Mouse (Mus musculus) forebrain, embryonic 10.5 days (tissue): ENCODE results near the gene Slu7. TPM values are rescaled to one million over a fixed set of nuclear protein-coding genes. Genes with fewer than 3 reads are reported as not detected.

Experiments used
- DNase-seq: peaks from one replicate; pipeline ENCODE4 v3.0.0-alpha.2; 2017; ENCODE audit warnings: low spot score; ENCODE audit errors: extremely low spot score
- H3K27ac ChIP-seq: fragments of 300-500 bp; sonication (generic); 2 replicates; pipeline ENCODE4 v1.5.1; 2016; ENCODE audit warnings: mild to moderate bottlenecking
- H3K27me3 ChIP-seq: fragments of 300-500 bp; sonication (generic); 2 replicates; pipeline ENCODE4 v1.6.1; 2016; ENCODE audit warnings: mild to moderate bottlenecking; ENCODE audit not compliant: poor library complexity, severe bottlenecking
- H3K36me3 ChIP-seq: fragments of 300-500 bp; sonication (generic); replicated peaks from 2 replicates; pipeline ENCODE4 v1.6.1; 2016; ENCODE audit warnings: mild to moderate bottlenecking, moderate library complexity
- H3K4me1 ChIP-seq: fragments of 300-500 bp; sonication (generic); 2 replicates; pipeline ENCODE4 v1.6.1; 2016
- H3K4me3 ChIP-seq: fragments of 300-500 bp; sonication (generic); 2 replicates; pipeline ENCODE4 v1.5.1; 2016; ENCODE audit warnings: mild to moderate bottlenecking, moderate library complexity
- H3K9me3 ChIP-seq: fragments of 300-500 bp; sonication (generic); 2 replicates; pipeline ENCODE4 v1.6.1; 2016; ENCODE audit warnings: mild to moderate bottlenecking, moderate library complexity
- WGBS: fragments of 180-500 bp; shearing (Covaris S2); methylation state at CpG from one replicate; pipeline ENCODE4 v1.1.7; 2016; 5-methylcytosine and 5-hydroxymethylcytosine counted together
- polyA plus RNA-seq: library from polyadenylated mRNA; unstranded; fragments of >200 nt; fragmentation: Nextera tagmentation; extraction: Ambion mirVana; gene quantifications from 2 replicates; pipeline ENCODE4 v1.2.1, GENCODE M21; 2016

Slu7 gene
- polyA plus RNA-seq, 1 experiment from 2014 or later, result 53.7 TPM

- no peaks in the 10 kb centered on the region for H3K36me3 ChIP-seq
- no peak overlapping the region for H3K27ac ChIP-seq
- peaks cover 7% of the 10 kb centered on the region; the same call in 1 of the 2 replicates for H3K4me1 ChIP-seq
- no peak overlapping the region for H3K4me3 ChIP-seq
- H3K9me3 ChIP-seq, result no peaks in the 10 kb centered on the region; the same call in 1 of the 2 replicates
- DNase-seq, result no peak
- no peaks in the 10 kb centered on the region for H3K27me3 ChIP-seq
- WGBS, result 45% methylated on average over 4 of the region's 4 CpGs
Observed at GRCm38 (mm10) chr11:43399297-43399696, 34.2 kb upstream of the Slu7 start.

GRCm38 (mm10) chr11:43400131-43400530, 33.4 kb upstream of the Slu7 start:
- H3K9me3 ChIP-seq, result no peaks in the 10 kb centered on the region; the same call in 1 of the 2 replicates
- H3K27me3 ChIP-seq, result no peaks in the 10 kb centered on the region
- 90% methylated on average over 1 of the region's 1 CpGs for whole genome bisulfite sequencing
- H3K4me1 ChIP-seq, result peaks cover 7% of the 10 kb centered on the region; the same call in 1 of the 2 replicates
- H3K27ac ChIP-seq, result no peak overlapping the region
- H3K4me3 ChIP-seq, result no peak overlapping the region
- no peak for DNase-seq
- no peaks in the 10 kb centered on the region for H3K36me3 ChIP-seq

- no peaks in the 10 kb centered on the region for H3K27me3 ChIP-seq
- H3K27ac ChIP-seq, result no peak overlapping the region
- H3K4me1 ChIP-seq, result no peaks in the 10 kb centered on the region
- DNase-seq, result no peak
- no peaks in the 10 kb centered on the region; the same call in 1 of the 2 replicates for H3K9me3 ChIP-seq
- 88% methylated on average over 15 of the region's 15 CpGs for WGBS
- no peaks in the 10 kb centered on the region for H3K36me3 ChIP-seq
- H3K4me3 ChIP-seq, result no peak overlapping the region
Observed at GRCm38 (mm10) chr11:43404150-43404807, 29.3 kb upstream of the Slu7 start.

GRCm38 (mm10) chr11:43408888-43409287, 24.7 kb upstream of the Slu7 start:
- no peaks in the 10 kb centered on the region for H3K36me3 ChIP-seq
- no peaks in the 10 kb centered on the region for H3K27me3 ChIP-seq
- no peaks in the 10 kb centered on the region for H3K4me1 ChIP-seq
- WGBS, result 85% methylated on average over 2 of the region's 2 CpGs
- H3K4me3 ChIP-seq, result no peak overlapping the region
- H3K9me3 ChIP-seq, result no peaks in the 10 kb centered on the region; the same call in 1 of the 2 replicates
- no peak for DNase-seq
- H3K27ac ChIP-seq, result no peak overlapping the region

- H3K4me1 ChIP-seq, result peaks cover 6% of the 10 kb centered on the region; the same call in 1 of the 2 replicates
- WGBS, result 85% methylated on average over 7 of the region's 7 CpGs
- no peaks in the 10 kb centered on the region for H3K9me3 ChIP-seq
- DNase-seq, result no peak
- no peaks in the 10 kb centered on the region for H3K27me3 ChIP-seq
- no peak overlapping the region for H3K4me3 ChIP-seq
- H3K36me3 ChIP-seq, result no peaks in the 10 kb centered on the region
- no peak overlapping the region for H3K27ac ChIP-seq
Observed at GRCm38 (mm10) chr11:43410291-43410690, 23.3 kb upstream of the Slu7 start.

- Histone ChIP-seq H3K27me3 (no peaks in the 10 kb centered on the region), H3K4me1 (peaks cover 6% of the 10 kb centered on the region; the same call in 1 of the 2 replicates), H3K27ac (no peak overlapping the region), H3K36me3 (no peaks in the 10 kb centered on the region), H3K9me3 (no peaks in the 10 kb centered on the region), H3K4me3 (no peak overlapping the region)
- WGBS, result 0% methylated on average over 1 of the region's 1 CpGs
- peak; percentile 65 for DNase-seq
Observed at GRCm38 (mm10) chr11:43411413-43411812, 22.1 kb upstream of the Slu7 start.

- H3K4me3 ChIP-seq, result no peak overlapping the region
- H3K27me3 ChIP-seq, result no peaks in the 10 kb centered on the region
- WGBS, result 27% methylated on average over 14 of the region's 14 CpGs
- H3K36me3 ChIP-seq, result no peaks in the 10 kb centered on the region
- no peak overlapping the region for H3K27ac ChIP-seq
- H3K9me3 ChIP-seq, result no peaks in the 10 kb centered on the region
- peak; percentile 77 for DNase-seq
- peaks cover 11% of the 10 kb centered on the region; the same call in 1 of the 2 replicates for H3K4me1 ChIP-seq
Observed at GRCm38 (mm10) chr11:43412771-43413451, 20.6 kb upstream of the Slu7 start.

- WGBS, result 65% methylated on average over 7 of the region's 7 CpGs
- Histone ChIP-seq H3K27me3 (no peaks in the 10 kb centered on the region), H3K27ac (no peak overlapping the region), H3K4me3 (no peak overlapping the region), H3K4me1 (peaks cover 11% of the 10 kb centered on the region; the same call in 1 of the 2 replicates), H3K9me3 (no peaks in the 10 kb centered on the region), H3K36me3 (no peaks in the 10 kb centered on the region)
- no peak for DNase-seq
Observed at GRCm38 (mm10) chr11:43417201-43417600, 16.3 kb upstream of the Slu7 start.

- no peak overlapping the region for H3K4me3 ChIP-seq
- peaks cover 11% of the 10 kb centered on the region for H3K4me1 ChIP-seq
- peaks cover 14% of the 10 kb centered on the region for H3K36me3 ChIP-seq
- no peaks in the 10 kb centered on the region for H3K27me3 ChIP-seq
- no peak for DNase-seq
- H3K27ac ChIP-seq, result no peak overlapping the region
- no peaks in the 10 kb centered on the region; the same call in 1 of the 2 replicates for H3K9me3 ChIP-seq
- WGBS, result 72% methylated on average over 5 of the region's 5 CpGs
Observed at GRCm38 (mm10) chr11:43424386-43424785, 9.2 kb upstream of the Slu7 start.

- H3K27ac ChIP-seq, result no peak overlapping the region
Observed at GRCm38 (mm10) chr11:43425166-43425709, 8.3 kb upstream of the Slu7 start.

GRCm38 (mm10) chr11:43425824-43426413, 7.6 kb upstream of the Slu7 start, which contains the start of gene Pttg1:
TSS of gene Pttg1 (minus strand) at chr11:43426251.
- Histone ChIP-seq H3K27me3 (no peaks in the 10 kb centered on the region), H3K27ac (peak within 1 kb of the TSS; percentile 86), H3K9me3 (no peaks in the 10 kb centered on the region; the same call in 1 of the 2 replicates), H3K4me1 (peaks cover 11% of the 10 kb centered on the region), H3K36me3 (peaks cover 14% of the 10 kb centered on the region), H3K4me3 (peak within 1 kb of the TSS; percentile 64)
- DNase-seq, result peak; percentile 82
- 4% methylated on average over 27 of the region's 27 CpGs for WGBS

More at GRCm38 (mm10) chr11:43425166-43425709, 8.3 kb upstream of the Slu7 start:
- H3K9me3 ChIP-seq, result no peaks in the 10 kb centered on the region; the same call in 1 of the 2 replicates
- peaks cover 14% of the 10 kb centered on the region for H3K36me3 ChIP-seq
- H3K4me3 ChIP-seq, result peak overlapping the region; percentile 64
- peaks cover 11% of the 10 kb centered on the region for H3K4me1 ChIP-seq
- 91% methylated on average over 9 of the region's 9 CpGs for WGBS
- DNase-seq, result no peak
- no peaks in the 10 kb centered on the region for H3K27me3 ChIP-seq

GRCm38 (mm10) chr11:43426414-43426884, 7.1 kb upstream of the Slu7 start:
- Histone ChIP-seq H3K9me3 (no peaks in the 10 kb centered on the region; the same call in 1 of the 2 replicates), H3K27me3 (no peaks in the 10 kb centered on the region), H3K27ac (peak overlapping the region; percentile 86), H3K4me1 (peaks cover 11% of the 10 kb centered on the region), H3K36me3 (peaks cover 14% of the 10 kb centered on the region), H3K4me3 (peak overlapping the region; percentile 64)
- no peak for DNase-seq
- 24% methylated on average over 7 of the region's 7 CpGs for WGBS
